Mouse (Mus musculus) lung, adult 18-20 months (tissue): ENCODE measurements around the gene Brcc3.

Source experiments
- DNase-seq, 2 experiments: peaks; one replicate each; pipeline ENCODE4 v3.0.0; 2022; ENCODE audit warnings: mixed read lengths in 2 of 2

The Brcc3 gene

DNA sequence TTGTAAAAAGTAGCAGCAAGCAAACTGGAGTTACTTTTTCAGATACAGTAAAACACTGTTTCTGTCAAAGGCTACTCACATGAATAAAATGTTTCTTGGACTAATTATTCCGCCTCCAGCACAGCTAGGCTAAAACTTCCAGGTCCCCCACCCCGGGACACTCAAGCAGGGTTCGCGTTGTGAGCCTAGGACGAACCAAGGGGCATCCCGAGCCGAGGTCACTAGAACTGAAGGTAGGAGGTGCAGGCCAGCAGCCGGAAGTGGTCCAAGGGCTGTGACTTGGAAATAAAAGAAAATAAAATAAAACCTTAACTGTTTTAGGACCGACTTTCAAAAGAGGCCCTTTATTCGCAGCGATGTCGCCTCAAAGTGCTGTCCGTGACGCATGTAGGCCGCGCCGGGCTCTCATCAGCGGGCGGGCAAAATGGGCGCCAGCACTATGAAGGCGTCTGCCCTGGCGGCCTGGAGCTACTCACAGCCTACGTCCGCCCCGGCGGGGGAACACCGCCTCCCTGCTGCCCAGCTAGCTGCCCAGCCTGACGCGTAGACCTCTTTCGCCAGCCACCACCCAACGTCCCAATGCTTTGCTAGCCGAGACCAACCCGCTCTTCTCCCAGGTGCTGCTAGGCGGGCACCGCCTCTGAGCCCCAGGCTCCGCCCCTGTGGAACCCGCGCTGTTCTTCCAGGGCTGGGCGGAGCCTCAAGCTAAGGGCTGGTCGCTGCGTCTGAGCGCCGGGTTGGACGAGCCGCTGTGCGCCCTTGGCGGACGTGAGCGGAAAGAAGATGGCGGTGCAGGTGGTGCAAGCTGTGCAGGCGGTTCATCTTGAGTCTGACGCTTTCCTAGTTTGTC, at the start of gene Brcc3, which contains the start of the genes Cmc4 and Mtcp1:
Gene Brcc3, plus strand, starts transcription at position 693 of the 850 bp plus-strand sequence.
Gene Cmc4, minus strand, starts transcription at position 649 of the 850 bp plus-strand sequence.
Gene Mtcp1, minus strand, starts transcription at position 653 of the 850 bp plus-strand sequence.
- peak; percentile 92 to 93 for DNase-seq

DNA sequence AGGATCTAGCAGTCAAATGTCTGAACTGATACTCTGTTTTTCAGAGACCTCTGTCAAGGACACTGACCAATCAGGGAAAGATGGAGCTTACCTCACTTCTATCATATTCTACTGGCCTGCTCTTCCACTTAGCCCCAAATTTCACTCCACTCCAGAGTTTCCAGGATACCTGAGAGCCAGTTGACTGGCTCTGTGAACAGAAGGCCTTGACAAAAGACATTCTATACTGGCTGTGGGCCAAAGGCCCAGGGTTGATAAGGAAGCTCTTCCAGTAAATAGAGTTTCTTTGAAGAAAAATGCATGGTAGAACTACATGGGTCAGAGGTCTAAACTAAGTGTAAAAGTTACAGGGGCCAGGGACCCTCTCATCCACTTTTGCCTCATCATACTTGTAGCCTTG, 46.2 kb upstream of the Brcc3 start:
- DNase-seq: no peak

DNA sequence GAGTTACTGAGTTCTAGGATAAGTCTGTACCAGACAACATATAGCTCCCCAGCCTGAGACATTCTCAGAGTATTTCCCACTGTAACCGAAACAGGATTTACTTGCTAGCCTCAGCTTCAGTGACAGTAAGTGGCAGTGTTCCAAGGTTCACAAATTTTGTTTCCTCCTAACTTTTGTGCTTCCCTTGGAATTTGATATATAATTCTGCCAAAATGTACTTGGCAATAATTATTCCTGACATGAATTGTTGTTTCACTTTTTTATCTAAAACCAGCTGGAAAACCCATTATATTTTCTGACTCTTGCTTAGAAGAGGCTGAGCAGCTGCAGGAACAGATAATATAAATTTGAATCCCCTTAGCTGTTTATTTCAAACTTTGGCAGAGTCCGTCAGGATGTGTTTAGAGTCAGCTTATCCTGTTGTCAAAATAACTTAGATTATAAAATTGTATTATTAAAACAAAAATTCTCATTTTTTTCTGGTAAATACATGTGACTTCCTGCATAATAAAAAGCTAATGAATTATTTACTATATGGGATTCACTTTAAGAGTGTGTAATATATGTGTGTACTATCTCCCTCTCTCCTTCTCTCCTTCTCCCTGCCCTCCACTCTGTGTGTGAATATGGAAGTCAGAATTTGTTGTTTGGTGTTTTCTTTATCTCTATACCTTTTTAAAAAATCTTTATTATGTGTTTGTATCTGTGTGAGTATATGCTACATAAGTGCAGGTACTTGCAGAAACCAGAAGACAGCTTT, 43.6 kb upstream of the Brcc3 start:
- DNase-seq: peak in 1 of 2 experiments; percentile 7

DNA sequence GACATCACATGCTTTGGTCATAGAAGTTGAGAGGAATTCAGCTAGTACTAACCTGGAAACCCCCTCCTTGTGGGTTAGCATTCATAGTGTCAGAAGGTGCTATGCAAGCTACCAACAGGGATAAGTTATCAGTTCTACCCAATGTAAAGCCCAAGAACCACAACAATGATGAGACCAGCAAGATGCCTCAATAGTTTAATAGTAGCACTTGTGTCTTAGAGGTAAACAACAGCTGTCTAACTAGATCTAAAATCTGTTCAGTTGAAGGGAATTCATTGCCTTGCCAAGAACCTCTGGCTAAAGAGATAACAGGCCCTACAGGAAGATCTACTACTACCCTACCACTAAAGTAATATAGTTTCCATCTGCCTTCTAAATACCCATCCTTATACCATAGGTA, 39.6 kb upstream of the Brcc3 start:
- DNase-seq: no peak

DNA sequence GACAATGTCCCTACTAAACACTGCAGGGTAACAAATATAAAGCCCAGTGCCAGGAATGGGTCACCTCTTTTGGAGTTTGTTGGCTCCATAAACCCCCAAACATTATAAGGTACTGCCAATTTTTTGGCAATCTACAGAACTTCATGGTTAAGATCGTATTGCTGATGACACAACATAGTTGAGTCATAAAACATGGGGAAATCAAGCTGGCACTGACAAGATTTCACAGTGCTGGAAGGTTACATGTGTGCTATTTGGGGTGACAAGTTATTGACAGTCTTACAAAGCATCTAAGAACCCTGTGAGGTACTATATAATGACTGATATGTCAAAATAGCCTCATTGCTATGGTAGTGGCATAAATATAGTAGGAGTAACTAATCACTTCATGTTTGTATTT, 35.3 kb upstream of the Brcc3 start:
- no peak for DNase-seq

DNA sequence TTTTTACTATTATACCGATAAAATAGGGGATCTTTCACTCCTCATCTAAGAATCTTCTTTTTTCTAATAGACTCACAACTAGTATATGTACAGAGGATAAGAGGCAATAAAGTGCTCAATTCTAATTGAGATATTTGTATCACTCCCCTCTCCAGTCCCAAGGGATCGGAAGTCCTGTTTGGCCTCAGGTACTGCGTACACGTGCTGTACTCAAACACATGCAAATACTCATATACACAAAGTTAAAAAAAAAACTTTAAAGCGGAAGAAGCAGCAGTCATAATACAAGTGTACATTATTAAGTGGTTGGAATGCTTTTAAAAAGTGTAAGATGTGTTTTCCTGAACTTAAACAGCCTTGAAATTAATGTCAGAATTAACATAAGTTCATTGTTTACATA, 34.7 kb upstream of the Brcc3 start:
- no peak for DNase-seq

DNA sequence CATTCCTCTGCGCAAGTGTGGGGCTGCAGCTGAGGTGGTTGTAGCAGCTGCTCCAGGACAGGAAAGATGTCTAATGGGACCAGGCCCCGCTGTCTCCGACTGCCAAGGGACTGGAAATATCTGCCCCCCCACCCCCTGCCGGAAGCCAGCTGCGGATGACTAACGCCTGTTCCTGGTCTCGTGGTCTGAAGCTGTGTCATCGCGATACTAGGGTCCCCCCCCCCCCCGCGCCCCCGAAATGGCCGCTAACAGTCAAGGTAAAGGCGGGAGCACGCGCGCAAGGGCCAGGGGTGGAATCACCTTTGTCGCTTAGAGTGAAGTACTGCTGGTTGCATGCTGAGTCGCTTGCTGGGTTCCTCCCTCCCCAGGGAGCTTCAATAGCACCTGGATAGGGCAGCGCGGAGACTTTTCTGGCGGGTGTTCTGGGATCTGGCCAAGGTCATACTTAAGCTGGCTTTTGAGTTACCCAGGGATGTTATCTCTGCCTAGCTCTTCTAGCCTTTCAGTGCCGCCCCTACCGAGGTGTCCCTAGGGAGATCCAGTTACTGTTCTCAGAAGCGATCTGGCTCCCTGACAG, 34.1 kb upstream of the Brcc3 start, which contains the start of the genes Fundc2 and F8:
Gene Fundc2, plus strand, starts transcription at position 205 of the 577 bp plus-strand sequence.
Gene F8, minus strand, starts transcription at position 421 of the 577 bp plus-strand sequence.
- peak; percentile 63 to 71 for DNase-seq

DNA sequence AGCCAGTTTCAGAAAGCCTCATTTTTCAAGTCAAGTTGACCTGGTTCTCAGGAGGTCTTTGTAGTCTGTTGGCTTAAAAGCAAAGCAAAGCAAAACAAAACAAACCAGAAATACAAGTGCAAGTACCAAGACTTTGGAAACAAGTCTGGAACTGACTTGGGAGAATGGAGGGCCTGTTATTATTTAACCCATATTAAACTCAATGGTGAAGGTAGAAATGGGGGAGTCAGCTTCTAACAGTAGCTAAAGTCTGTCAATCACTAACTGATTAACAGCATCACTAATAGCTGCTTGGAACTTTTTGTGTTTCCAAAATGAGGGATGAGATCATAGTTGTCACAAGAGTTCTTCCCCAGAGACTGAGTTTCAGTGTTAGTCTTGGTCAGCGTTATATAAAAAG, 17.0 kb upstream of the Brcc3 start:
- no peak for DNase-seq

DNA sequence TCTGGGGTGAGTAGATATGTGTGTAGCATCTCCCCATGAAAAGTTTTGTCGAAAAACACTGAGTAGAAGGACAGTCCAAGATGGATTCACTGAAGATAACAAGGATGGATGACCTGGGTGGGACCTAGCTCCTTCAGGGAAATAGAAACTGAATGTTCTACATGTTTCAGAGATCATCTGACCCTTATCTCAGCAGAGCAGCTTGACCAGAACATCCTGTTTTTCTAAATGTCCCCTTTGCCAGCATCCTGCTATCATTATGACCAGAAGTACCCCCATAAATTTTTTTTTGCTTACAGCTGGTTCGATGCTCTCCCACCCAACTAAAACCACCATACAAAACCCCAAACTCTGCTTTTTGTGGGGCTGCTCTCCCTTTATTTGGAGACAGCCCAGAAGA, 13.8 kb upstream of the Brcc3 start:
- peak in 1 of 2 experiments; percentile 50 for DNase-seq

DNA sequence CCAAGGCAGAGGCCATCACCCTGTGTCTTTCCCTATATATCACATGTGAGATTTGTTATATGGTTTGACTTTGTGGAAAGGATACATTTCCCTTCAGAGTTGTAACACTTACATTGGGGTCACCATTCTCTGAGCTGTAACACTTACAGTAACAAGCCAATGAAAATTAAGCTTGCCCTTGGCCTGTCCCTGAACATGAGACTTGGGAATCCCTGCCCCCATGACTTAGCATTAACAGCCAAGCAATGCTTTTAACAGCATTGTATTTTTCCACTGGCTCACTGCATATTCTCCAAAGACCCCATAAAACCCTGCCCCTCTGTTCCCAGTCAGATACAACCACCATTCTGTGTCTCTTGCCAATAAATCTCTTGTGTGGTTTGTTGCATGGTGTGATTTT, 13.1 kb upstream of the Brcc3 start:
- DNase-seq: no peak

DNA sequence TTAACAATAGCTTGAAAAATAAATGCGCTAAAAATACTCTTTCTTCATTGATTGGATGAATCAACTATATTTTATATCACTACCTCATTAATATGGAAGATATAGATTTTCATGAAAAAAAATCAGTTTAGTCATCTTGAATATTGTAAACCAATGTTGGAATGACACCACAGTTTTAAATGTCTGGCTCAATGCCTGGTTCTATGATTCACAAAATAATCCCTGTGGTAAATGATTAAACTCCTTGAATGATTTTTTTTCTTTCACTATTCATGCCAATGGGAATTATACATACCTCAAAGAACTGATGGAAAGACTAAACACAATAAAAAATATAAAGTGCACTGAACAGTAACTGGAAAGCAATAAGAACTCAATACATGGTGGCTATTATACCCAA, 6.7 kb upstream of the Brcc3 start:
- no peak for DNase-seq

DNA sequence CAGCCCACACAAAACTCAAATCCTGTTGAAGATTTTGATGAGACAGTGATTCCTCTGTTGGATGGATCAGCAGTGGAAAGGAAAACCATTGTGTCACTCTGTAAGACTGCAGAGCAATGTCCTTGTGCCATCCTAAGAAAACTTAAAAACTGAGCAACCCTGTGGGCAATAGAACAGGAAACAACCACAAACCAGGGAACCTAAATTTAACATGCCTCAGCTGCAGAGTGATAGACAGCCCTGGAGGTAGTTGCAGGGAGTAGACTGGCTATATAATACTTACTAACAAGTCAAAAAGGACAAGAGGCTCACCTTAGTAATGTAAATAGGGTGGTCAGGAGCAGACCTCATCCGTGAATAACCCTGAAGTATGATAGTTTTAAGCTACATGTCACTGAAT, 38.2 kb downstream of the Brcc3 start:
- DNase-seq: no peak

DNA sequence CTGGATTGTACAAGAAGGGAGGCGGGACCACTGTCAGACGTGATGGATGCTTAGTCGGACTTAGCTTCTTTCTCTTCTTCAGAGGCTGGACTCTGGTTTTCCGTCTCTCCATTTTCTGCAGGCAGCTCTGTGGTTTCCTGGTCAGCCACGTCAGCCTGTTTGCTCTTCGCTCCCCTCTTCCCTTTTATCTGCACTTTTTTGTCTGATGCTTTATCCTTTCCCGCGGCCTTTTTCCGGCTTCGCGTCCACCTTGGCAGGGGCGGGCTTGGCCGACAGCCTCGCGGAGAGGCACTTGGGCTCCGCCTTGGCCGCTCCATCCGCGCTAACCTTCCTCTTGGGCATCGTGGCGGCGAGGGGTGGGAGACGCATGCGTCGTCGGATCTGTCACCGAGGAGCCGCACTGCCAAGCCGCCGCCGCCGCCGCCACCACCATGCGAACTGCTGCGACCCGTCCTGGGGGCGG, 58.8 kb downstream of the Brcc3 start:
- DNase-seq: peak; percentile 17 to 57

DNA sequence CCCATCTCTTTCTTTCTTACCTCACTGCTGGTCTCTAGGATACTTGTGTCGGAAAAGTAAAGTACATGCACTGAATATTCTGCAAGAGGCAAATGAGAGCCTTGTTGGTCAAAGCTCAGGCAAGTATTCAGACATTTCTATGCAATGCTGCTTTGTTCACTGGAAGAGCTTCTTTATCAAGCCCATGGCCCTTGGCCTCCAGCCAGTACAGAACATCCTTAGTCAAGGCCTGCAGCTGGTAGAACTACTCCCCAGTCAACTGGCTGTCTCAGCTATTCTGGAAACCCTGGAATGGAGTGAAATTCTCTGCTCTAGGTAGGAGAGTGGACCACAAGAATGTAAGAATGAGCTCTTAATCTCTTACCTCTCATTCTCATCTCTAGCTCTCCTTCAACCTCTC, 73.5 kb downstream of the Brcc3 start:
- no peak for DNase-seq
